Mouse (Mus musculus): Measurements from ENCODE around the gene Tmprss4.

The Tmprss4 gene

GRCm38 (mm10) chr9:45136442-45137169, 67.3 kb downstream of the Tmprss4 start:
- DNase-seq (ENCODE audit: low spot score) = no peak

GRCm38 (mm10) chr9:45133484-45134310, 70.2 kb downstream of the Tmprss4 start:
- no peak for DNase-seq (ENCODE audit: low spot score)

GRCm38 (mm10) chr9:45130119-45130518, 73.8 kb downstream of the Tmprss4 start:
- no peak for DNase-seq (ENCODE audit: low spot score)

GRCm38 (mm10) chr9:45126941-45127340, 77.0 kb downstream of the Tmprss4 start:
- no peak for DNase-seq (ENCODE audit: low spot score)

- DNase-seq (ENCODE audit: low spot score) = no peak
These were observed 78.7 kb downstream of the Tmprss4 start for GRCm38 (mm10) chr9:45125211-45125610.
